Mouse (Mus musculus): Measurements from ENCODE around the gene Nav2. TPM values are rescaled to one million over a fixed set of nuclear protein-coding genes. Genes with fewer than 3 reads are reported as not detected.

Nav2 gene
- polyA plus RNA-seq, 1 experiment from 2014 or later: 36.1 TPM

- 1% methylated on average over 10 of the region's 10 CpGs for WGBS
- peak overlapping the region; percentile 77; the same call in 1 of the 2 replicates for H3K27ac ChIP-seq (ENCODE audit: low read depth, low read length)
- H3K4me2 ChIP-seq (replicated peaks; ENCODE audit: low read depth, low read length): peak overlapping the region; percentile 77
- H3K4me1 ChIP-seq (replicated peaks; ENCODE audit: control insufficient read depth, insufficient read depth, low read length): peaks cover 31% of the 10 kb centered on the region
- ATAC-seq (ENCODE audit: low FRiP score) (peak; percentile 23; the same call in 1 of the 2 replicates), DNase-seq (ENCODE audit: low spot score) (no peak)
- no peaks in the 10 kb centered on the region for H3K36me3 ChIP-seq (ENCODE audit: control insufficient read depth, insufficient read depth, low read length)
- H3K9me3 ChIP-seq (ENCODE audit: control insufficient read depth, low read length): no peaks in the 10 kb centered on the region
- peak overlapping the region; percentile 80 for H3K9ac ChIP-seq (ENCODE audit: low read depth, low read length)
- H3K27me3 ChIP-seq (ENCODE audit: control insufficient read depth, insufficient read depth, low read length): no peaks in the 10 kb centered on the region; the same call in 1 of the 2 replicates
- H3K4me3 ChIP-seq (ENCODE audit: low read depth, low read length): peak overlapping the region; percentile 73
These were observed 51.6 kb downstream of the Nav2 start for GRCm38 (mm10) chr7:48960152-48960551.

DNA sequence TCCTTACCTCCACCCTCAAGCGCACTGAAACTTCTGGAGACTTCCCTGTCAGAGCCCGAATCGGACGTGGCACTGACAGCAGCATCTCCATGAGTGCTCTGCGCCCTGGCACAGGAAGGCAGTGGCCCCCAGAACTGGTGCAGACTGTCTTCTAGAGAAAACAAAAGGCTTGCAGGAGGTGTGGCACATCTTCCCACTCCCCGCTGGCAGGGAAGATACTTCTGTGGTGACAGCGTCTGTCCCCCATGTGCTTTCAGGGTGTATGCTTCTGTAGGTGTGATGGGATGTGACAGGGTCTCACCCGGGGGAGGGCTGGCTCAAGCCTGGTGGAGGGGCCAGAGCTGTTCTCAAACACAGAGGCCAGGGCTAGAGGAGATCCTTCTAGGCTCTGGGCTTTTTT lies 53.0 kb downstream of the Nav2 start:
- no peaks in the 10 kb centered on the region for H3K9me3 ChIP-seq (ENCODE audit: control insufficient read depth, low read length)
- H3K27me3 ChIP-seq (ENCODE audit: control insufficient read depth, insufficient read depth, low read length): no peaks in the 10 kb centered on the region; the same call in 1 of the 2 replicates
- ATAC-seq (ENCODE audit: low FRiP score) (no peak), DNase-seq (ENCODE audit: low spot score) (no peak)
- WGBS: 28% methylated on average over 8 of the region's 8 CpGs
- H3K36me3 ChIP-seq (ENCODE audit: control insufficient read depth, insufficient read depth, low read length): no peaks in the 10 kb centered on the region
- H3K4me2 ChIP-seq (replicated peaks; ENCODE audit: low read depth, low read length): peak overlapping the region; percentile 77
- H3K4me1 ChIP-seq (replicated peaks; ENCODE audit: control insufficient read depth, insufficient read depth, low read length): peaks cover 31% of the 10 kb centered on the region
- peak overlapping the region; percentile 73 for H3K4me3 ChIP-seq (ENCODE audit: low read depth, low read length)
- H3K9ac ChIP-seq (ENCODE audit: low read depth, low read length): peak overlapping the region; percentile 80; the same call in 1 of the 2 replicates
- H3K27ac ChIP-seq (ENCODE audit: low read depth, low read length): no peak overlapping the region

DNA sequence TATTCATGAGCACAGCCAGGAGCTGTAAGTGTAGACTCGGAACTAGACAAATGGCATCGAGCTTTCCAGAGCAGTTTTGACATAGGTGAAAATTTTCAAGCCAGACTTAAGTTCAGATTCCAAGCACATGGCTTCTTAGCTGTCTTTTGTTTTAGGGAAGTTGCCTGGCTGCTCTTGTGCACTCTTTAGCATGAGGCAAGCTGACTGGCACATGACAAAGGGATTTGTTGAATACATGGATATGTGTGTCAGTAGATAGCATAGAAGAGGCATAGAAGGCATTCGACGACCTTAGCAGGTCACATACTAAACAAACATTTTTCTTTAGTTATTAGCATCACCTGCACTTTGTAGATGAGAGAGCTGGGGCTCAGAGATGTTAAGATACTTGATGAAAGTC lies 53.4 kb downstream of the Nav2 start:
- no peaks in the 10 kb centered on the region for H3K36me3 ChIP-seq (ENCODE audit: control insufficient read depth, insufficient read depth, low read length)
- peaks cover 31% of the 10 kb centered on the region for H3K4me1 ChIP-seq (replicated peaks; ENCODE audit: control insufficient read depth, insufficient read depth, low read length)
- no peak overlapping the region for H3K27ac ChIP-seq (ENCODE audit: low read depth, low read length)
- peak overlapping the region; percentile 73; the same call in 1 of the 2 replicates for H3K4me3 ChIP-seq (ENCODE audit: low read depth, low read length)
- H3K9me3 ChIP-seq (ENCODE audit: control insufficient read depth, low read length): no peaks in the 10 kb centered on the region
- ATAC-seq (ENCODE audit: low FRiP score): no peak
- no peak for DNase-seq (ENCODE audit: low spot score)
- peak overlapping the region; percentile 77 for H3K4me2 ChIP-seq (replicated peaks; ENCODE audit: low read depth, low read length)
- H3K9ac ChIP-seq (ENCODE audit: low read depth, low read length): peak overlapping the region; percentile 80; the same call in 1 of the 2 replicates
- H3K27me3 ChIP-seq (ENCODE audit: control insufficient read depth, insufficient read depth, low read length): no peaks in the 10 kb centered on the region; the same call in 1 of the 2 replicates
- 48% methylated on average over 4 of the region's 4 CpGs for WGBS

- WGBS: 40% methylated on average over 5 of the region's 5 CpGs
- Histone ChIP-seq H3K4me2 (replicated peaks; ENCODE audit: low read depth, low read length) (peak overlapping the region; percentile 29), H3K36me3 (ENCODE audit: control insufficient read depth, insufficient read depth, low read length) (no peaks in the 10 kb centered on the region), H3K27me3 (ENCODE audit: control insufficient read depth, insufficient read depth, low read length) (no peaks in the 10 kb centered on the region; the same call in 1 of the 2 replicates), H3K4me3 (ENCODE audit: low read depth, low read length) (0 out of 2 replicates have a peak overlapping the region, but pooled peaks have one; percentile 4), H3K9me3 (ENCODE audit: control insufficient read depth, low read length) (no peaks in the 10 kb centered on the region), H3K27ac (ENCODE audit: low read depth, low read length) (peak overlapping the region; percentile 36; the same call in 1 of the 2 replicates), H3K4me1 (replicated peaks; ENCODE audit: control insufficient read depth, insufficient read depth, low read length) (peaks cover 31% of the 10 kb centered on the region), H3K9ac (ENCODE audit: low read depth, low read length) (peak overlapping the region; percentile 34; the same call in 1 of the 2 replicates)
- ATAC-seq (ENCODE audit: low FRiP score): no peak
- DNase-seq (ENCODE audit: low spot score): no peak
These were observed 54.6 kb downstream of the Nav2 start for GRCm38 (mm10) chr7:48963112-48963511.

- WGBS: 39% methylated on average over 4 of the region's 4 CpGs
- no peak for ATAC-seq (ENCODE audit: low FRiP score)
- H3K9ac ChIP-seq (ENCODE audit: low read depth, low read length): peak overlapping the region; percentile 34
- H3K9me3 ChIP-seq (ENCODE audit: control insufficient read depth, low read length): no peaks in the 10 kb centered on the region
- H3K4me3 ChIP-seq (ENCODE audit: low read depth, low read length): no peak overlapping the region
- peak overlapping the region; percentile 36 for H3K27ac ChIP-seq (ENCODE audit: low read depth, low read length)
- H3K4me1 ChIP-seq (replicated peaks; ENCODE audit: control insufficient read depth, insufficient read depth, low read length): peaks cover 31% of the 10 kb centered on the region
- H3K4me2 ChIP-seq (replicated peaks; ENCODE audit: low read depth, low read length): peak overlapping the region; percentile 29
- no peaks in the 10 kb centered on the region for H3K27me3 ChIP-seq (ENCODE audit: control insufficient read depth, insufficient read depth, low read length)
- H3K36me3 ChIP-seq (ENCODE audit: control insufficient read depth, insufficient read depth, low read length): no peaks in the 10 kb centered on the region
- DNase-seq (ENCODE audit: low spot score): no peak
These were observed 55.0 kb downstream of the Nav2 start for GRCm38 (mm10) chr7:48963554-48963953.

DNA sequence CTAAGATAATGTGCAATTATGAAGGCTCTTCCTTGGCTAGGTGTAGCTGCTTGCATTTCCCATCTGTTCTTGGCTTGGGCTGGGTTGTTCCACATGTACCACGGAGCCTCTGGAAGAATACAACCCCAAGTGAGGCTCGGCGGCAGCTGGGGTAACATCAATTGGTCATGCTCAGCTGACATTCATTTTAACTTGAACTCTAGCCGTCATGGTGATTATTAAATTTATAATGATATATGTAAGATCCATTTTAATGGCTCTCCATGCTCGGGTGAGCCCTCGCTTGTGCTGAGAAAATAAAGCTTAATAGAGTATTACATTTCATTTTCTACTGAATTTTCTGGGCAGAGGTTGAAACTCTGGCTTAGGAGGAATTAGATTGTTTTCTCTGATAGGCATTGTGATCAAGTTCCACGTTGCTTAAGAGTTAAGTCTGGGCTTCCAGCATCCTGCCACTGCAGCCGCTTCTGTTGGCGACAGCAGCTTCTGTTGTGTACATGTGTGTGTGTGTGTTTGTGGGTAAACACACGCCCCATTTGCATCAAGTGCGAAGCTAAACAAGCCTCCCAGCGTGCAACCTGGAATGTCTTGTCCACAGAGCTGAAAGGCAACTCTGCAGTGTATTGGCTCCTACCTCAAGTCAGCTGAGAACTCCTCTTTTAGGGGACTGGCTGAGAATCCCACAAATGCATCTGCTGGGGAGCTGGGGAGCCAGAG lies 57.4 kb downstream of the Nav2 start:
- Histone ChIP-seq H3K27ac (ENCODE audit: low read depth, low read length) (peak overlapping the region; percentile 48), H3K9me3 (ENCODE audit: control insufficient read depth, low read length) (no peaks in the 10 kb centered on the region), H3K27me3 (ENCODE audit: control insufficient read depth, insufficient read depth, low read length) (no peaks in the 10 kb centered on the region), H3K4me2 (replicated peaks; ENCODE audit: low read depth, low read length) (peak overlapping the region; percentile 22), H3K9ac (ENCODE audit: low read depth, low read length) (no peak overlapping the region), H3K4me3 (ENCODE audit: low read depth, low read length) (no peak overlapping the region), H3K36me3 (ENCODE audit: control insufficient read depth, insufficient read depth, low read length) (no peaks in the 10 kb centered on the region), H3K4me1 (replicated peaks; ENCODE audit: control insufficient read depth, insufficient read depth, low read length) (peaks cover 33% of the 10 kb centered on the region)
- ATAC-seq (ENCODE audit: low FRiP score): peak; percentile 75
- DNase-seq (ENCODE audit: low spot score): peak; percentile 56
- 29% methylated on average over 12 of the region's 12 CpGs for WGBS

DNA sequence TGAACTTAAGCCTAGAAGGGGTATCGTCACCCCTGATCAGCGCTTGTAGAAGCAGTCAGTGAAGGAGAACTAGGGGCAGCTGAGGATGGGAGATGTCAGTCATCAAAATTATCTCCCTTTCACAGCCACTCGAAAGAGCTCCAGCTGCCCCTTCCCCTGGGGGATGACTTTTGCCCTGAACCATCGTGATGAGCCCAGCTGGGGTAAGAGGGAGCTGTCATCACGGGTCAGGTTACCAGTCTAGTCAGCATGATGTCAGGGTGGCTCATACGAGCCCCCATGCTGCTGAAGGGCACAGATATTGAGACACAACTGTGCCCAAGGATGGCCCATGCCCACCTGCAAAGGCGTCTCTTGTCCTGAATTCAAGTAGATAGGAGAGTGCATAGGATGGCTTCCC lies 72.5 kb downstream of the Nav2 start:
- Histone ChIP-seq H3K4me1 (replicated peaks; ENCODE audit: control insufficient read depth, insufficient read depth, low read length) (peaks cover 18% of the 10 kb centered on the region), H3K4me3 (ENCODE audit: low read depth, low read length) (no peak overlapping the region), H3K4me2 (replicated peaks; ENCODE audit: low read depth, low read length) (no peak overlapping the region), H3K27me3 (ENCODE audit: control insufficient read depth, insufficient read depth, low read length) (no peaks in the 10 kb centered on the region), H3K9ac (ENCODE audit: low read depth, low read length) (no peak overlapping the region), H3K36me3 (ENCODE audit: control insufficient read depth, insufficient read depth, low read length) (no peaks in the 10 kb centered on the region), H3K27ac (ENCODE audit: low read depth, low read length) (0 out of 2 replicates have a peak overlapping the region, but pooled peaks have one; percentile 19), H3K9me3 (ENCODE audit: control insufficient read depth, low read length) (no peaks in the 10 kb centered on the region)
- WGBS: 34% methylated on average over 7 of the region's 7 CpGs
- peak; percentile 70 for DNase-seq (ENCODE audit: low spot score)
- ATAC-seq (ENCODE audit: low FRiP score): peak; percentile 33; the same call in 1 of the 2 replicates

- no peaks in the 10 kb centered on the region for H3K36me3 ChIP-seq (ENCODE audit: control insufficient read depth, insufficient read depth, low read length)
- no peaks in the 10 kb centered on the region for H3K9me3 ChIP-seq (ENCODE audit: control insufficient read depth, low read length)
- WGBS: 18% methylated on average over 3 of the region's 3 CpGs
- peak overlapping the region; percentile 19 for H3K27ac ChIP-seq (ENCODE audit: low read depth, low read length)
- ATAC-seq (ENCODE audit: low FRiP score): peak; percentile 57
- H3K27me3 ChIP-seq (ENCODE audit: control insufficient read depth, insufficient read depth, low read length): no peaks in the 10 kb centered on the region
- H3K9ac ChIP-seq (ENCODE audit: low read depth, low read length): no peak overlapping the region
- DNase-seq (ENCODE audit: low spot score): no peak
- no peak overlapping the region for H3K4me3 ChIP-seq (ENCODE audit: low read depth, low read length)
- peaks cover 18% of the 10 kb centered on the region for H3K4me1 ChIP-seq (replicated peaks; ENCODE audit: control insufficient read depth, insufficient read depth, low read length)
- H3K4me2 ChIP-seq (replicated peaks; ENCODE audit: low read depth, low read length): no peak overlapping the region
These were observed 73.3 kb downstream of the Nav2 start for GRCm38 (mm10) chr7:48981814-48982213.

Measured in hindbrain, embryonic 11.5 days (tissue).